Mouse (Mus musculus) cortical plate, adult 2 months (tissue): Measurements from ENCODE around the gene Cab39.

Source experiments
- CTCF ChIP-seq: fragments of 200-500 bp; IDR thresholded peaks from 2 replicates; pipeline ENCODE4 v1.5.1; 2011; ENCODE audit warnings: mild to moderate bottlenecking, control low read depth, low read length; ENCODE audit not compliant: insufficient read depth; ENCODE audit errors: extremely low read depth
- POLR2A ChIP-seq: fragments of 200-500 bp; IDR thresholded peaks from 2 replicates; pipeline ENCODE4 v1.6.1; 2011; ENCODE audit warnings: mild to moderate bottlenecking, low read length, control low read depth; ENCODE audit not compliant: insufficient read depth; ENCODE audit errors: extremely low read depth

- TF ChIP-seq POLR2A (no peak), CTCF (no peak)
These were observed 31.7 kb downstream of the Cab39 start for GRCm38 (mm10) chr1:85824905-85825304.
